Mouse (Mus musculus): ENCODE measurements around the gene Glis1.

GRCm38 (mm10) chr4:107485903-107486302 lies 51.5 kb downstream of the Glis1 start:
- TF ChIP-seq CTCF (IDR thresholded peaks at IDR 0.05; ENCODE audit: low read depth, low read length) (no peak), GATA1 (IDR thresholded peaks at IDR 0.05; ENCODE audit: borderline replicate concordance, low read length) (no peak), GATA2 (IDR thresholded peaks at IDR 0.05; ENCODE audit: borderline replicate concordance, low read depth, low read length) (no peak), TAL1 (conservative IDR thresholded peaks at IDR 0.05; ENCODE audit: low read depth, low read length) (no peak), POLR2AphosphoS5 (IDR thresholded peaks at IDR 0.05; ENCODE audit: insufficient replicate concordance, low read depth, low read length) (no peak)

Data from G1E (cell line).